Comparison of ENCODE assay signal across 8 mouse cellular contexts in genomic region chr11:87276240-87276985, GRCm38 (mm10).
DNase-seq lines count a peak whose midpoint lies in the region; ATAC-seq and TF ChIP-seq lines count a peak whose summit lies in the region.

No protein-coding gene starts in this region.

- H3ac ChIP-seq in myocyte (ENCODE audit: control insufficient read depth, insufficient read length), result no peak overlapping the region

- H3K36me3 ChIP-seq in intestine, embryonic 14.5 days (ENCODE audit: control insufficient read depth, insufficient read depth, low read length), result no peaks in the 10 kb centered on the region
- H3K36me3 ChIP-seq in intestine, embryonic 16.5 days (ENCODE audit: control insufficient read depth, insufficient read depth, low read length), result no peaks in the 10 kb centered on the region
- H3K36me3 ChIP-seq in hindbrain, embryonic 12.5 days, result no peaks in the 10 kb centered on the region
- no peaks in the 10 kb centered on the region for H3K36me3 ChIP-seq in myocyte (ENCODE audit: control insufficient read depth, insufficient read depth)

- DNase-seq in intestine, embryonic 14.5 days (ENCODE audit: low spot score), result no peak
- DNase-seq in cerebellum, adult 8-10 months, result no peak
- no peak for DNase-seq in left cerebral cortex, postnatal 25 days (ENCODE audit: low spot score in 2 of 2)

- no peaks in the 10 kb centered on the region for H3K79me2 ChIP-seq in myocyte (ENCODE audit: control insufficient read depth, insufficient read depth)

- H3K27me3 ChIP-seq in intestine, embryonic 14.5 days (replicated peaks; ENCODE audit: control insufficient read depth, insufficient read depth, low read length), result no peaks in the 10 kb centered on the region
- H3K27me3 ChIP-seq in intestine, embryonic 16.5 days (replicated peaks; ENCODE audit: control insufficient read depth, insufficient read depth, low read length), result no peaks in the 10 kb centered on the region
- no peaks in the 10 kb centered on the region for H3K27me3 ChIP-seq in hindbrain, embryonic 12.5 days
- no peaks in the 10 kb centered on the region for H3K27me3 ChIP-seq in myocyte (ENCODE audit: control insufficient read depth, insufficient read depth, insufficient read length)

- WGBS in intestine, embryonic 14.5 days, result 10% methylated on average over 5 of the region's 5 CpGs
- 6% methylated on average over 5 of the region's 5 CpGs for WGBS in intestine, embryonic 16.5 days
- WGBS in hindbrain, embryonic 12.5 days, result 8% methylated on average over 5 of the region's 5 CpGs

- ATAC-seq in intestine, embryonic 14.5 days (replicated peaks; ENCODE audit: low FRiP score, low TSS enrichment, low read depth), result no peak
- ATAC-seq in intestine, embryonic 16.5 days, result no peak
- peak; percentile 54; the same call in 1 of the 2 replicates for ATAC-seq in hindbrain, embryonic 12.5 days (ENCODE audit: low FRiP score)
- ATAC-seq in frontal cortex, adult (ENCODE audit: low TSS enrichment), result no peak

- no peak overlapping the region for H3K27ac ChIP-seq in intestine, embryonic 14.5 days (ENCODE audit: low read depth)
- no peak overlapping the region for H3K27ac ChIP-seq in intestine, embryonic 16.5 days (ENCODE audit: low read length)
- no peak overlapping the region for H3K27ac ChIP-seq in bone marrow macrophage, adult 2 months (ENCODE audit: insufficient read depth, low read depth, low read length)
- H3K27ac ChIP-seq in hindbrain, embryonic 12.5 days, result no peak overlapping the region; the same call in 1 of the 2 replicates

- no peak overlapping the region for H3K4me3 ChIP-seq in intestine, embryonic 14.5 days (ENCODE audit: low read depth, low read length)
- no peak overlapping the region for H3K4me3 ChIP-seq in intestine, embryonic 16.5 days (ENCODE audit: low read length)
- peak overlapping the region; percentile 13; the same call in 1 of the 2 replicates for H3K4me3 ChIP-seq in bone marrow macrophage, adult 2 months (ENCODE audit: insufficient read depth, low read length)
- no peak overlapping the region for H3K4me3 ChIP-seq in hindbrain, embryonic 12.5 days
- H3K4me3 ChIP-seq in myocyte, result no peak overlapping the region

- no peak for TF ChIP-seq CTCF in bone marrow macrophage, adult 2 months (IDR thresholded peaks at IDR 0.05; ENCODE audit: low read depth, low read length)

- H3K4me2 ChIP-seq in intestine, embryonic 14.5 days (ENCODE audit: low read length), result 0 out of 2 replicates have a peak overlapping the region, but pooled peaks have one; percentile 11
- no peak overlapping the region for H3K4me2 ChIP-seq in intestine, embryonic 16.5 days (ENCODE audit: low read depth, low read length)
- H3K4me2 ChIP-seq in hindbrain, embryonic 12.5 days (replicated peaks), result peak overlapping the region; percentile 0; the same call in 1 of the 2 replicates
- peak overlapping the region; percentile 57 for H3K4me2 ChIP-seq in myocyte (ENCODE audit: low read depth)

- peaks cover 6% of the 10 kb centered on the region; the same call in 1 of the 2 replicates for H3K4me1 ChIP-seq in intestine, embryonic 14.5 days (replicated peaks; ENCODE audit: control insufficient read depth, insufficient read depth, low read length)
- H3K4me1 ChIP-seq in intestine, embryonic 16.5 days (ENCODE audit: control insufficient read depth, insufficient read depth, low read length), result no peaks in the 10 kb centered on the region
- peaks cover 4% of the 10 kb centered on the region; the same call in 1 of the 2 replicates for H3K4me1 ChIP-seq in bone marrow macrophage, adult 2 months (ENCODE audit: control insufficient read depth, insufficient read depth, low read length)
- peaks cover 16% of the 10 kb centered on the region for H3K4me1 ChIP-seq in hindbrain, embryonic 12.5 days

- intact Hi-C loops in left cerebral cortex, postnatal 25 days (cut with DNase I), result no loop called here

- no peak for TF ChIP-seq POLR2A in bone marrow macrophage, adult 2 months (IDR thresholded peaks at IDR 0.05; ENCODE audit: borderline replicate concordance, low read depth, low read length)
- no peak for TF ChIP-seq POLR2A in myocyte (IDR thresholded peaks at IDR 0.05; ENCODE audit: insufficient read length, low read depth)

- H3K9me3 ChIP-seq in intestine, embryonic 14.5 days (ENCODE audit: control insufficient read depth, low read length), result no peaks in the 10 kb centered on the region
- H3K9me3 ChIP-seq in intestine, embryonic 16.5 days (ENCODE audit: control insufficient read depth, low read length), result no peaks in the 10 kb centered on the region
- no peaks in the 10 kb centered on the region; the same call in 1 of the 2 replicates for H3K9me3 ChIP-seq in hindbrain, embryonic 12.5 days (replicated peaks)

- no peak overlapping the region for H3K9ac ChIP-seq in intestine, embryonic 14.5 days (ENCODE audit: low read length)
- no peak overlapping the region for H3K9ac ChIP-seq in intestine, embryonic 16.5 days (ENCODE audit: low read depth, low read length)
- no peak overlapping the region for H3K9ac ChIP-seq in hindbrain, embryonic 12.5 days

TF ChIP-seq in myocyte, 11 proteins besides CTCF, POLR2A, EP300 and RAD21:
- TF ChIP-seq TCF12 (IDR thresholded peaks at IDR 0.05; ENCODE audit: insufficient read depth, poor library complexity, severe bottlenecking) (no peak), MYOG (IDR thresholded peaks at IDR 0.05; ENCODE audit: control insufficient read depth in 1 of 3, insufficient read depth in 1 of 3, insufficient read length in 2 of 3, low read depth in 2 of 3) (peak; percentile 24 to 64 (median 53)), MYOD1 (IDR thresholded peaks at IDR 0.05; ENCODE audit: control insufficient read depth in 1 of 3, insufficient read length in 2 of 3, low read depth in 2 of 3) (peak in 2 of 3 experiments; percentile 23 to 70)
